Mouse (Mus musculus): ENCODE measurements around the gene Cnfn. TPM values are rescaled to one million over a fixed set of nuclear protein-coding genes. Genes with fewer than 3 reads are reported as not detected.

Cnfn gene
- polyA plus RNA-seq, 1 experiment from 2014 or later, result not detected

DNA sequence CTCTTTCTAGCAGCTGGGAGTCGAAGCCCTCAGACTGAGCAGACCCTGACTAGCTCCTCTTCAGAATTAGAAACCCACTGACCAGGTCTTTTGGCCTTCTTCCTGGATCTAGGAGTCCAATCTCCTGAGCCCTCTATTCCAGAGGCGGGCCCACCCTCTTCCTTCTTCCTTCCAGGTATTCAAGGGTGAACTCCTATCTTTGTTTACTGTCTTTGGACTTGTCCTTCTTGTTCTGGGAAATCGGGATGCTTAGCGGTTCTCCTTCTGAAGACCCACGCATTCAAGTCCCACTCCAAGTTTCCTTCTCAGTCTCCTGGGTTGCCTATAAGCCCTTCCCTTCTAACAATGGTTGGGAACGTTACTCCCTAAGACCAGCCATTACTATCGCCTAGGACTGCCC lies 19.4 kb upstream of the Cnfn start:
- no peak for ATAC-seq (ENCODE audit: extremely low read depth, insufficient number of reproducible peaks, low FRiP score, low TSS enrichment)
- 76% methylated on average over 7 of the region's 7 CpGs for WGBS
- no peak overlapping the region for H3K27ac ChIP-seq (replicated peaks)
- H3K4me3 ChIP-seq, result no peak overlapping the region
- no peak overlapping the region for H3K9ac ChIP-seq
- H3K4me2 ChIP-seq, result no peak overlapping the region
- peaks cover 48% of the 10 kb centered on the region for H3K4me1 ChIP-seq
- no peaks in the 10 kb centered on the region for H3K27me3 ChIP-seq (replicated peaks)
- no peaks in the 10 kb centered on the region for H3K9me3 ChIP-seq
- H3K36me3 ChIP-seq, result peaks cover 32% of the 10 kb centered on the region

DNA sequence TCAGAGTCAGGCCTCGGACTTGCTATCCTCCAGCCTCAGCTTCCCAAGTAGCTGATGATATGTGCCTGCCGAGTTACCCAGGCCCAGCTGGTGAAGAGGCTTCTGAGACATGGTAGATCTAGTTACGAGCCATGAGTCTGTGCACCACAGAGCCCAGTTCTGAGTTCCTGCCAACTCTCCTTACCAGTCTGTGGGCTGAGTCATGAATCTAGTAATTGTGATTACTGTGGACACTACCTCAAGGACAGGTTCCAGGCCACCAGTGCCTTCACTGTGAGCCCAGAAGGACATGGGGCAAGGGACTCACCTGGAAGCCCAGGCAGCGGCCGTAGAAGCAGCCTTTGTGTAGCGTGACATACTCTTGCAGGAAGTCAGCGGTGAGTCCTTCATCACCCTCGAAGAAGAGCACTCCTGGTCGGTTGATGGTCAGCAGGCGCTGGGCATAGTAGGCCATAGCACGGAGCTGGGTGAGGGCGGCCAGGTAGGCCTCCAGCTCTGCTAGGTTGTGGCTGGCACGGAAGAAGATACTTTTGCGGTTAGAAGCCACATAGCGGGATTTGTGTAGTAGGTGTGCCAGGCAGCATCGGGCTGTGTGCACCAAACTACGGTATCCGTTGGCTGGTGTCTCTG lies 18.4 kb upstream of the Cnfn start:
- H3K27ac ChIP-seq (replicated peaks), result no peak overlapping the region
- ATAC-seq (ENCODE audit: extremely low read depth, insufficient number of reproducible peaks, low FRiP score, low TSS enrichment), result no peak

DNA sequence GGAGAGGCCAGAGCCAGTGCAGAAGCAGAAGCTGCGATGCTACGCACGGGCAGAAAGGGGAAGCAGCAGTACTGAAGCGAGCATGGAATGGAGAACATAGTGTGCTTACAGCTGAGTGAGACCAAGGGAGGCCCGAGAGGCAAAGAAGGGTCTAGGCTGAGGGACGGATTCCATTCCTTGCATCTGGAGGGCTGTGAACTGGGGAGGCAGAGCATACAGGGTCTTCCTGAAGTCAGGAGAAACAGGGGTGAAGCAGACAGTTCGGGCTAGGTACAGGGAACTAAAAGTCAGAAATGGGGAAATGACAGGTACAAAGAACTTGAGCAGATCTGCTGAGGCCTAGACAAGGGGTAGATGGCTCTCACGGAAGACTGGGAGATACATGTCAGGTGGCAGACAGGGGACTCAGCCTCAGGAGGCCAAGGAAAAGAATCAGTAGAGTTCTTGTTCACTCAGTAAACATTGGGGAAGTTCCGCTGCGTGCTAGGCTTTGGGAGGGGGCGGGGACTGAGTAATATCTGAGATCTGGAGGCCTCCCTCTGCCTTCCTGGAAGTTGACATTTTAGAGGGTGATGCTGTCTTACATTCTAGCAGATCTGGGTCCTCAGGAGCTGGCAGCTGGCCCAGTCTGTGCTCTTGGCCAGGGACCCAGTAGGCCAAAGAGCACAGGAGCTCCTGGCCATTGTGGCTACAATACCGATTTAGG lies 16.5 kb upstream of the Cnfn start:
- Histone ChIP-seq H3K36me3 (peaks cover 59% of the 10 kb centered on the region), H3K9ac (peak overlapping the region; percentile 55), H3K4me2 (peak overlapping the region; percentile 41), H3K27ac (replicated peaks) (peak overlapping the region; percentile 91), H3K27me3 (replicated peaks) (no peaks in the 10 kb centered on the region), H3K9me3 (no peaks in the 10 kb centered on the region), H3K4me1 (peaks cover 41% of the 10 kb centered on the region), H3K4me3 (0 out of 2 replicates have a peak overlapping the region, but pooled peaks have one; percentile 2)
- peak; percentile 45; the same call in 1 of the 2 replicates for ATAC-seq (ENCODE audit: extremely low read depth, insufficient number of reproducible peaks, low FRiP score, low TSS enrichment)
- 55% methylated on average over 12 of the region's 12 CpGs for WGBS

More for the DNA sequence above, 18.4 kb upstream of the Cnfn start:
- no peak overlapping the region for H3K4me3 ChIP-seq
- WGBS, result 89% methylated on average over 18 of the region's 18 CpGs
- peaks cover 41% of the 10 kb centered on the region for H3K36me3 ChIP-seq
- H3K27me3 ChIP-seq (replicated peaks), result no peaks in the 10 kb centered on the region
- peaks cover 44% of the 10 kb centered on the region for H3K4me1 ChIP-seq
- H3K9me3 ChIP-seq, result no peaks in the 10 kb centered on the region
- no peak overlapping the region for H3K4me2 ChIP-seq
- H3K9ac ChIP-seq, result no peak overlapping the region

DNA sequence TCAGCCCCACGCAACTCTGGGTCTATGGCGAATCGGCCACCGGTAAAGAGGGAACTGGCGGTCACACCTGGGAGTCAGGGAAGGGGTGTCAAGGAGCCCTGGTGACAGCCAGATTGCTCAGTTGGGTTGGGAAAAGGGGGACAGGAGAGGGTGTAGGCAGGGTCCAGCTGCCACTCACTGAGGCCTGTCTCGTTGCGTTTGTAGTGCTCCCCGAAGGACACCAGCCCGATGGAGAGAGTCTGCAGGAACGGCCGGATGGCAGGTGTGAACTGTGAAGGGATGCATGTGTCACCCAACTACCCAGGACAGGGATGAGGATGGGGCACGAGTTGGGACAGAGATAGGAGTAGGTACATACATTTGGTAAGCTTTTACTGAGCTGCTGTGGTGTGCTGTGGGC lies 15.7 kb upstream of the Cnfn start:
- H3K36me3 ChIP-seq, result peaks cover 59% of the 10 kb centered on the region
- no peak overlapping the region for H3K4me2 ChIP-seq
- H3K27me3 ChIP-seq (replicated peaks), result no peaks in the 10 kb centered on the region

DNA sequence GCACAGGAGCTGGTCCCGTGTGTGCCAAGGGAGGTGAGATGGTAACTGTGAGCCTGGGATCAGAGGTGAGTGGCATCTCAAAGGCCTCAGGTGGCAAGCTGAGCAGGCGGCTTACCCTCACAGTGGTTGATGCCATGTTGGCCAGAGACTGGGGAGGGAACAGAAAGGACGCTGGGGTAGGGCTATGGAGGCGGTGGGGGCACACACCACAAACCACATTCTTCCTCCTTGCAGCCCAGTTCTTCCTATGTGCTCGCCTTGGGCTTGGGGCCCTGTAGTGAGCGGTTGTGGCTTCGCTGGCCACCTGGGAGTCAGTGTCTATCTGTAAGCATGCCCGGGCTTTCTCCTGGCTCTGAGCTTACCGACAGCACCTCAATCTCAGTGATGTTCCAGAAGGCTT lies 15.3 kb upstream of the Cnfn start:
- Histone ChIP-seq H3K4me2 (no peak overlapping the region), H3K9ac (no peak overlapping the region), H3K27ac (replicated peaks) (no peak overlapping the region), H3K36me3 (peaks cover 59% of the 10 kb centered on the region), H3K4me1 (peaks cover 38% of the 10 kb centered on the region), H3K27me3 (replicated peaks) (no peaks in the 10 kb centered on the region), H3K4me3 (no peak overlapping the region), H3K9me3 (no peaks in the 10 kb centered on the region)
- ATAC-seq (ENCODE audit: extremely low read depth, insufficient number of reproducible peaks, low FRiP score, low TSS enrichment), result no peak
- WGBS, result 77% methylated on average over 9 of the region's 9 CpGs

More for the DNA sequence above, 15.7 kb upstream of the Cnfn start:
- no peak for ATAC-seq (ENCODE audit: extremely low read depth, insufficient number of reproducible peaks, low FRiP score, low TSS enrichment)
- WGBS, result 85% methylated on average over 12 of the region's 12 CpGs
- peaks cover 40% of the 10 kb centered on the region for H3K4me1 ChIP-seq
- no peak overlapping the region for H3K9ac ChIP-seq
- H3K27ac ChIP-seq (replicated peaks), result no peak overlapping the region; the same call in 1 of the 2 replicates
- H3K9me3 ChIP-seq, result no peaks in the 10 kb centered on the region
- H3K4me3 ChIP-seq, result no peak overlapping the region

DNA sequence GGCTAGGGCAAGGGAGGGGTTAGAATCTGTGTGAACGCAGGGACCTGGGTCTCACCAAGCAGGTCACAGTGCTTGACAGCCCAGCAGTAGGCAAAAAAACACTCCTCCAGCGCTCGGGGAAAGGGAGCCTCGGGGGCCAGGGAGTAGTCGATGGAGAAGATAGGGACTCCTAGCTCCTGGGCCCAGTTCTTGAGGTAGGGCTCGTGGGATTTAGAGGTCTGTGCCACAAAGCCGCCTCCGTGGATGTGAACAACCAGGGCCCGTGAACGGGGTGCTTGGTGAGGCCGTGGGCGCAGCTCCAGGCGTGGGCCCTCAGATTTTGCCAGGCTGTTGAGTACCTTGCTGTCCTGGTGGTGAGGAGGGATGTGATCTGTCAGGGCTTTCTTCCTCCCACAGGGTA lies 14.8 kb upstream of the Cnfn start:
- ATAC-seq (ENCODE audit: extremely low read depth, insufficient number of reproducible peaks, low FRiP score, low TSS enrichment), result no peak
- H3K4me3 ChIP-seq, result no peak overlapping the region
- H3K9ac ChIP-seq, result no peak overlapping the region
- WGBS, result 81% methylated on average over 13 of the region's 13 CpGs
- H3K4me1 ChIP-seq, result peaks cover 34% of the 10 kb centered on the region
- peaks cover 59% of the 10 kb centered on the region for H3K36me3 ChIP-seq
- no peak overlapping the region for H3K4me2 ChIP-seq
- no peaks in the 10 kb centered on the region for H3K9me3 ChIP-seq
- no peaks in the 10 kb centered on the region for H3K27me3 ChIP-seq (replicated peaks)
- H3K27ac ChIP-seq (replicated peaks), result no peak overlapping the region

DNA sequence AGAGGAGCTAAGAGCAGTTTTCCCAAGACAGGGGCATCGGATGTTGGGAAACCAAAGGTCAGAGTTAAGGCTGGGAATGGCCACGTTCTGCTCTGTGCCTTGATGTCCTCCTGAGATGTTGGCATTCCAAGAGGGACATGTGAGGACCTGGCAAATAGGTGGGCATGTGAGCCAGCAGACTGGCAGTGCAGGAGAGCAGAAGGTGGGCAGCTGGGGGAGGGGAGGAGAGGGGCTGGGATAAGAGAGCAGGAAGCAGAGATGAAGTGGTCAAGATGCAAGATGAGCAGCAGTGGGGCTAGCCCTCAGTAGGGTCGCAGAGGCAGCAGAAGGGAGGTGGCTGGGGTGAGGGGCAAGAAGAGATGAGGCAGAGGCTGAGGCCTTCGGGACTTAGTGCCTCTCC lies 14.4 kb upstream of the Cnfn start:
- peaks cover 36% of the 10 kb centered on the region for H3K4me1 ChIP-seq
- ATAC-seq (ENCODE audit: extremely low read depth, insufficient number of reproducible peaks, low FRiP score, low TSS enrichment), result no peak
- no peak overlapping the region for H3K4me3 ChIP-seq
- peaks cover 59% of the 10 kb centered on the region for H3K36me3 ChIP-seq
- H3K9me3 ChIP-seq, result no peaks in the 10 kb centered on the region
- H3K4me2 ChIP-seq, result no peak overlapping the region
- no peak overlapping the region for H3K9ac ChIP-seq
- 72% methylated on average over 4 of the region's 4 CpGs for WGBS
- H3K27ac ChIP-seq (replicated peaks), result no peak overlapping the region
- H3K27me3 ChIP-seq (replicated peaks), result no peaks in the 10 kb centered on the region

DNA sequence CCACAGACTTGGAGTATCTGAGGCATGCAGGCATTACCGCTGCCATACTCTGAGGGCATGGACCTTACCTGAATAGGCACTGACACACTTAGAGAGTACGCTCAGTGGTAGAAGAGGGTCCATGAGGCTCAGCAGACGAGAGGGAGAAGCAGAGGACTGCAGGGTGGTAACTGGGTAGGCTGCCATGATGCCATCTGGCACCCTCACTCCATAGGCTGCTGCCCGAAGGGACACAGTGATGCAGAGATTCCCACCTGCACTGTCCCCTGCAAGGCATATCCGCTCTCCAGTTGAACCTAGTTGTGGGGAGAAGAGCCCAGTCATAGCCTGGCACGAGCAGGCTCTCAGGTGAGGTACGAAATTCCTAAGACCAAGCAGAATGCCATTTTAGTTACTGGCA lies 13.9 kb upstream of the Cnfn start:
- H3K9me3 ChIP-seq, result no peaks in the 10 kb centered on the region
- H3K36me3 ChIP-seq, result peaks cover 59% of the 10 kb centered on the region
- 80% methylated on average over 7 of the region's 7 CpGs for WGBS
- no peak overlapping the region for H3K4me2 ChIP-seq
- no peak for ATAC-seq (ENCODE audit: extremely low read depth, insufficient number of reproducible peaks, low FRiP score, low TSS enrichment)
- no peak overlapping the region for H3K9ac ChIP-seq
- no peak overlapping the region for H3K27ac ChIP-seq (replicated peaks)
- no peaks in the 10 kb centered on the region for H3K27me3 ChIP-seq (replicated peaks)
- H3K4me3 ChIP-seq, result no peak overlapping the region
- H3K4me1 ChIP-seq, result peaks cover 38% of the 10 kb centered on the region

DNA sequence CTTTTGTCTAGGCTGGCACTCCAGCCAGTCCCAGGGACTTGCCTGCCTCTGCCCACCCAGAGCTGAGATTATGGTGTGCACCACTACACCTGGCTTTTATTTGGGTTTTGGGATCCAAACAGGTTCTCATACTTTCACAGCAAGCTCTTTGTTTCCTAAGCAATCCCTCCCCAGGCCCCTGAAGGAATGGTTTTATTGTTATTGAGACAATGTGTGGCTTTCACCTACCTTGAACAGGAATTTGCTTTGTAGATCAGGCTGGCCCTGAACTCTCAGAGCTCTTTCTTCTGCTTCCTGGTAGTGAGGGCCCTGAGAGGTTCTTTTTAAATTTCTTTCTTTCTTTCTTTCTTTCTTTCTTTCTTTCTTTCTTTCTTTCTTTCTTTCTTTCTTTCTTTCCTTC lies 13.0 kb upstream of the Cnfn start:
- Histone ChIP-seq H3K27ac (replicated peaks) (no peak overlapping the region), H3K9ac (no peak overlapping the region), H3K4me3 (no peak overlapping the region), H3K36me3 (peaks cover 51% of the 10 kb centered on the region), H3K27me3 (replicated peaks) (no peaks in the 10 kb centered on the region), H3K4me1 (peaks cover 39% of the 10 kb centered on the region), H3K4me2 (no peak overlapping the region), H3K9me3 (no peaks in the 10 kb centered on the region)
- no peak for ATAC-seq (ENCODE audit: extremely low read depth, insufficient number of reproducible peaks, low FRiP score, low TSS enrichment)

DNA sequence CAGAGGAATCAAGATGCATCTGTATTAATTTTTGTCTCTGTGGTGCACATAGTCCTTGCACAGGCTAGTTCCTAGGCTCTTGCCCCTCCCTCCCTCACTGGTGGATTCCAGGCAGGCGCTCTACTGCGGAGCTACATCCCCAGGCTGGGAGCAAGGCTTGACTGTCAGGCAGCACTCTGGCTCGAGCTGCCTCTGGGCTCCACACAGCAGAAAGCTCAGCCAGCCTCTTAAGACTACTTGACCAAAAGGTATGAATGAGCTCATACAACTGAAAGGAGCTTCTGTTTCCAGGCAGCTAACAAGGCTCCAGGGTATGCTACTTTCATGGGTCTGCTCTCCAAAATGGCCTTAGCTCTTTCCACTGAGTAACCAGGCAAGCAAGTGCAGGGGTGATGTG lies 11.8 kb upstream of the Cnfn start:
- H3K4me2 ChIP-seq, result no peak overlapping the region
- H3K9me3 ChIP-seq, result no peaks in the 10 kb centered on the region
- H3K27me3 ChIP-seq (replicated peaks), result no peaks in the 10 kb centered on the region
- H3K27ac ChIP-seq (replicated peaks), result no peak overlapping the region
- peaks cover 40% of the 10 kb centered on the region for H3K4me1 ChIP-seq
- no peak overlapping the region for H3K4me3 ChIP-seq
- no peak overlapping the region for H3K9ac ChIP-seq
- no peak for ATAC-seq (ENCODE audit: extremely low read depth, insufficient number of reproducible peaks, low FRiP score, low TSS enrichment)
- peaks cover 44% of the 10 kb centered on the region for H3K36me3 ChIP-seq
- WGBS, result 42% methylated on average over 3 of the region's 3 CpGs

DNA sequence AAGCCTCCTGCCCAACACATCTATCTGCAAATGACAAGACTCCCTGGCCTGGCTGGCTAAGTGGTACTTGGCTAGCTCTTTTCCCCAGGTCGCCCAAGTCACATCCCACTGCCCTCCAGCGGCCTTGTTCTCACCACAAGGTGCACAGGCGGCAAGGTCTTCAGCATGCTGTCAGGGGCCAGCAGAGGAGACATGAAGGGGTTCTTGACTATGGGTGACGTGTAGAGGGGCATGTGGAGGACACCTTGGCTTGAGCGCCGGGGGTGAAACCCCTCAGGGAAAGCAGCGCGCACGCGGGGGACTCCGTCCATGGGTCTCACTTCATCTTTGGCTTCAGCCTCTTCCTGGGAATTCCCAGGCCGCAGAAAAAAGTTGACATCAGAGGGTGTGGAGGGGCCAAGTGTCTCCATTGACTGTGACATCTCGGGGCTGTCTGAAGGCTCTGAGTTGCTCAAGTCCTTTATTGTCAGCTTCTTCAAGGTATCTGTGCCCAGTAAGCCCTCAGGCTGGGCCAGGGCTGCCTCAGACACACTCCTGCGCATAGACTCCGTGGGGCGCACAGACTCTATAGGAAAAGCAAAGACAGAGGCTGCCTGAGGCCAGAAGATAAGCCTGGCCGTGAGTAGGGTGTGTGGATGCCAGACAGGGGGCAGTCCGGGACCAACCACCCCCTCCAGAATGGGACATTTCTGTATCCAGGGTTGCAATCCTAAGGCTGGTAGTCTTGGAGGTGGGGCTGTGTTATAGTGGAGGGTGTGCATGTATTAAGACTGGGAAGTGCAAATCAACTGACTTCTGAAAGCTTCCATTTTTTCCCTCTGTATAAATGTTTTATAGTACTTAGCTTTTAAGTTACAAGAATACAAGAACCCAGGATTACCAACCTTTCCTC lies 11.1 kb upstream of the Cnfn start:
- no peak for ATAC-seq (ENCODE audit: extremely low read depth, insufficient number of reproducible peaks, low FRiP score, low TSS enrichment)
- Histone ChIP-seq H3K9ac (peak overlapping the region; percentile 85), H3K9me3 (no peaks in the 10 kb centered on the region), H3K27me3 (replicated peaks) (no peaks in the 10 kb centered on the region), H3K4me2 (peak overlapping the region; percentile 85), H3K4me1 (peaks cover 35% of the 10 kb centered on the region), H3K4me3 (peak overlapping the region; percentile 55), H3K27ac (replicated peaks) (peak overlapping the region; percentile 7; the same call in 1 of the 2 replicates), H3K36me3 (peaks cover 44% of the 10 kb centered on the region)
- 47% methylated on average over 18 of the region's 18 CpGs for WGBS
